Mouse (Mus musculus): Measurements from ENCODE around the gene Zfp784.

GRCm38 (mm10) chr7:5053456-5054179, 15.4 kb upstream of the Zfp784 start:
- no peak for TF ChIP-seq POLR2A (IDR thresholded peaks at IDR 0.05; ENCODE audit: control insufficient read depth, extremely low read depth, insufficient read depth, low read length, poor library complexity)
- TF ChIP-seq CTCF (IDR thresholded peaks at IDR 0.05; ENCODE audit: borderline replicate concordance, control insufficient read depth, extremely low read depth, insufficient read depth, low read length, poor library complexity): no peak

All from thymus, adult 2 months (tissue).